Mouse (Mus musculus) c-Kit-positive CD71-positive TER-119-negative erythroid progenitor cells, embryonic 14.5 days (primary cell): Measurements from ENCODE around the gene Nr4a3.
A peak's percentile ranks its signal among the peaks of the same experiment; 100 is the strongest.

Experiments
- DNase-seq: peaks from one replicate; pipeline ENCODE4 v3.0.0-alpha.2; 2013; ENCODE audit warnings: low read depth

Gene Nr4a3

DNA sequence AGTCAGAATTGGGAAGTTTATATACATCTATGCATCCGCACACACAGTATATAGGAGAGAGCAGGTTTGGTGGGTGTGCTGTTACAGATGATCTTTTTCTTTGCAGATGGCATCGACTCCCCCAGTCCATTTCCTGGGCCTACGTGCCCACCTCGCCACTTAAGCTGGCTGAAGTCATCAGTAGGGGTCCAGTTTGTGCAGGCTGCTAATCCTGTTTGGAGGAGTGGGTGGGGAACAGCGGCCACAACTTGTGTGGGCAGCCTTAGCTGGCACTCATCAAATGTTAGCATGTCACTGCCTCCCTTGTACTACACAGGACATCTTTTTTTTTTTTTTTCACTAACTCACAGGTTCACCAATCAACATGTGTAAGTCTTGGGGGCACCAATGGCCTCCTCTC is 5.5 kb downstream of the Nr4a3 start:
- DNase-seq, result no peak

DNA sequence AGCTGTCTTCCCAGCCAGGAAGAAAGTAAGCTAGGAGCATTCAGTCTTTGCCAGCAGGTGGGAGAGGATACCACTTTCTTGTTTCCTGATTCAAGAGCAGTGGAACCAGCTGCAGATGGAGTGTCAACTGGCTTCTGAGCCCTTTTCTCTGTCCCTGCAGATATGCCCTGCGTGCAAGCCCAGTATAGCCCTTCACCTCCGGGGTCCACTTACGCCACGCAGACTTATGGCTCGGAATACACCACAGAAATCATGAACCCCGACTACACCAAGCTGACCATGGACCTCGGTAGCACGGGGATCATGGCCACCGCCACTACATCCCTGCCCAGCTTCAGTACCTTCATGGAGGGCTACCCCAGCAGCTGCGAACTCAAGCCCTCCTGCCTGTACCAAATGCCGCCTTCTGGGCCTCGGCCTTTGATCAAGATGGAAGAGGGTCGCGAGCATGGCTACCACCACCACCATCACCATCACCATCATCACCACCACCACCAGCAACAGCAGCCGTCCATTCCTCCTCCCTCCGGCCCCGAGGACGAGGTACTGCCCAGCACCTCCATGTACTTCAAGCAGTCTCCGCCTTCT is 6.2 kb downstream of the Nr4a3 start:
- DNase-seq, result no peak

DNA sequence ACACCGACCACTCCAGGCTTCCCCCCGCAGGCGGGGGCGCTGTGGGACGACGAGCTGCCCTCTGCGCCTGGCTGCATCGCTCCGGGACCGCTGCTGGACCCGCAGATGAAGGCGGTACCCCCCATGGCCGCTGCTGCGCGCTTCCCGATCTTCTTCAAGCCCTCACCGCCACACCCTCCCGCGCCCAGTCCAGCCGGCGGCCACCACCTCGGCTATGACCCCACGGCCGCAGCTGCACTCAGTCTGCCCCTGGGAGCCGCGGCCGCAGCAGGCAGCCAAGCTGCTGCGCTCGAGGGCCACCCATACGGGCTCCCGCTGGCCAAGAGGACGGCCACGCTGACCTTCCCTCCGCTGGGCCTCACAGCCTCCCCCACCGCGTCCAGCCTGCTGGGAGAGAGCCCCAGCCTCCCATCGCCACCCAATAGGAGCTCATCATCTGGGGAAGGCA is 6.7 kb downstream of the Nr4a3 start:
- DNase-seq, result no peak

DNA sequence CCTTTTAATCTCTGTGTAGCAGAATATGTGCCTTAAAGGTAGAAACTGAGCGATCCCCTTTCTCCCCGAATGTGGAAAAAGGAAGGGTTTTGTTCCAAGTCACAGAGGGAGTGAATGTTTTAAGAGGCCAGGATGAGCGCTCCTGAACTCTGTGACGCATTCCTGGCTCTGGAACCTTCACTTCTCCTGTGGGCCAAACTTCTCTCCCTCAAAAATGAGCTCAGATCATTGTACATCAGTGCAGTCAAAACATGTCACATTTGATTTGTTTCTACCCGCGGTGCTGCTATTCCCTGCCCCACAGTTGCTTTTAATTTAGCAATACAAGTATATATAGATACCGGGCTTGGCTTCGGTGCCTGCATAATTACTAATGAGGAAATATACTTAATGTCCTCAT is 16.8 kb downstream of the Nr4a3 start:
- no peak for DNase-seq

DNA sequence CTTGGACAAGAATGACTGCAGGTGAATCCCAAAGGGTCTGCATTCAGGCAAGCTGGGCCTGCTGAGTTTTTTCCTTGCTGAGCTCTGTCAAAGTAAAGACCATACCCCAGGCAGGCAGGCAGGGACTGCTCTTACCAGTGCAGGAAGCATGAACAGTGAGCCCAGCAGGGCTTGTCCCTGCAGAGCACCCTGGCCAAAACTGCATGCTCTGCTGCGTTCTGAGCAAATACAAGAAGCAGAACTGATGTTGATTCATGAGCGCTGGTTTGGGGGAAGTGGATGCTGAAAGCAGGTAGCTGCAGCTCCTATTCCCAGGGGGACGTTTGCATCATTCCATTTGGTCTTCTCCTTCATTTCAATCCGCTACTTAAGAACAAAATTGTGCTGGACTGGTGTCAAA is 19.4 kb downstream of the Nr4a3 start:
- DNase-seq, result no peak

DNA sequence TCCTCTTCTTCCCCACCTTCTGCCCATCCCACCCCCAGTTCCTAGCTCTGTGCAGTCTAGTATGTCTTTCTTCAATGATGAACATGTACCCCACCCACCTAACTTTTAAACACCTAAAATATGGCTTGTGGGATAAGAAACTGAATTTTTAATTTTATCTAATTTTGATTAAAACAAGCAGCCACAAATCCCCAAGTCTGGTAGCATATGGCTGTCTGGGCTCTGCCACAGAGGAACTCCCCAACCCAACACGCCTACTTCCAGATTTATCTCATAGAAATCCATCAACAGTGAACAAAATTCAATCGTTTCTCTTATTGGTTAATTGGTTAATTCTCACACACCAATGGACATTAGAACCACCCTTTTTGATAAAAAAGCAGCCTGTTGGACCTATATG is 21.7 kb downstream of the Nr4a3 start:
- no peak for DNase-seq

DNA sequence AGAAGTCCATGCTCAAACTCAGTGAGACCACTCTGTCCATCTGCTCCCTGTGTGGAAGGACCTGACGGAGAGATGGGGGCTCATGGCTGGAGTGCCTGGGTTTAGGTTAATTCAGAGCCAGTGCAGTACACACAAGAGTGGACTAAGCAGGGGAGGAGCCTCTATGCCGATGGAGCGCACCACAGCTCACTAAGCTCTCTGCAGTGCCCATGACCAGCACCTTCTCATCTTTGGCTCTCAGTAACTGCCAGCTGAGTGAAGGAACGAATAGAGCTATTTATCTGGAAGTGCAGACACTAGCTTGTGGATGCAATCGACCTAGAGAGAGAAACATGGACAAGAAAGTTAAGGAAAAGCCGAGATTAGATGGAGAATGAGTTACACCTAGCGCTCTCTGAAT is 24.2 kb downstream of the Nr4a3 start:
- no peak for DNase-seq

DNA sequence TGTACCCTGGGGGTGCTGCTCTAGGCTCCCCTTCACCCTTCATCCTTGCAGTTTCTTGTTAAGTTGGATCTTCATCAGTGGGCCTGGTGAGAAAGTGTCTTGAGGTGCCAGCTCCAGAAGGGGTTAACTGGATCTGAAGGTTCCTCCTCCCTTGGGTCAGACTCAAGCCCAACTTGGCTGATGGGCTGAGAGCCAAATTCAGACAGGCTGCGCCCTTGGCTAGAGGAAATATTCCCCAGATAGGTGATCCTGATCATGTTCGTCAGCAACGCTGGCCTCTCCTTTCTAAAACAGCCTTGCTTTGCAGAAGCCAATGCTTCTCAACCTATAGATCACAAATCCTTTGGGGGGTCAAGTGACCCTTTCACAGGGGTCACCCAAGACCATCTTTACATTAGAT is 27.1 kb downstream of the Nr4a3 start:
- no peak for DNase-seq

DNA sequence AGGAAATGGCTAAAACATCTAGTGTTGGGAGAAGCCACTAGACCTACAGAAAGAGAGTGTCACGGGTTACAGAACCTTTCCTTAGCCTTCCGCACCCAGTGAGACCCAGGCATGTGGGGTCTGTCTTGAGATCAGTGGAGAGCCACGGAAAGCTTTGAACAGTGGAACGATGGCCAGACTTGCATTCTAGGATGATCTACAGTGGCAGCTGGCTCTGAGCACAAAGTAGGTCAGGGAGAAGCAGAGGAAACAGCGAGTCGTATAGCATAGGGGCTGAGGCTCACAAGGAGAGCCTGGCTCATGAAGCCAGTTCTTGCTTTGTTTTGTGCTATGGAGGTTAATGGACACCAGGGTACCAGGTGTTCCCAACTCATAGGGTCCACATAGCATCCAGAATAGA is 28.4 kb downstream of the Nr4a3 start:
- DNase-seq, result no peak

DNA sequence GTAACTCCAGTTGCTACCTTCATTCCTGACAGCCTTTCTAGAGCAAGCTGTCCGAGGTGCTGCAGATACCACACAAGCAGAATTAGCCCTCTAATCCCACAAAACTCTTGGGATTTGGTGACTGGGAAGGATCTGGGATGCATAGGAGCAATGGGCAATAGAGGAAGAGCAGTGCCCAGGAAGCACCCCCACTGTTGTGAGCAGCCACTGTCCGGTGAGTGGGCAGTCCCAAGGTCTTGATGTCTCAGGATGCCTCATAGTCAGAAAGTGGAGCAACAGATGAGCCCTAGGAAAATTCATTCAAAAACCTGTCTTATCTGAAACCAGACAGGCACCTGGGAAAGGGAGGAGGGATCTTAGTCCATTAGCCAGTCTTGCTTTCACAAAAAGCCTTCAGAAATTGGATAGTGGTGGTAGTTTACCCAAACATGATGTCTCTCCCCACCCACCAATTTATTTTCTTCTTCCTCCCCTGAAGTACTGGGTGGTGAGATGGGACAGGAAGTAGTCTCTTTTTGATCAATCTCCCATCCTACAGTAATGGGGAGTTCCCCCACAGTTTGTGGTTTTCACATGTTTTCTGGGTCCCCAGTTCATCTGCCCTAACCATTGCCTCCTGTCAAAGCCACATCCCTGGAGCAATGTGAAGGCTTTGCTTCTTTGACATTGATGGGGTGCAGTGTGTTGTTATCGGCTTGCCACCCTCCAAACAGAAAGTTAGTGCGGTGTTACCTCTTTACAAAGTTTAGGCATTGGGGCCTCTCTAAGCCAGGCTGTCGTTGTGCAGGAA is 29.7 kb downstream of the Nr4a3 start:
- no peak for DNase-seq

DNA sequence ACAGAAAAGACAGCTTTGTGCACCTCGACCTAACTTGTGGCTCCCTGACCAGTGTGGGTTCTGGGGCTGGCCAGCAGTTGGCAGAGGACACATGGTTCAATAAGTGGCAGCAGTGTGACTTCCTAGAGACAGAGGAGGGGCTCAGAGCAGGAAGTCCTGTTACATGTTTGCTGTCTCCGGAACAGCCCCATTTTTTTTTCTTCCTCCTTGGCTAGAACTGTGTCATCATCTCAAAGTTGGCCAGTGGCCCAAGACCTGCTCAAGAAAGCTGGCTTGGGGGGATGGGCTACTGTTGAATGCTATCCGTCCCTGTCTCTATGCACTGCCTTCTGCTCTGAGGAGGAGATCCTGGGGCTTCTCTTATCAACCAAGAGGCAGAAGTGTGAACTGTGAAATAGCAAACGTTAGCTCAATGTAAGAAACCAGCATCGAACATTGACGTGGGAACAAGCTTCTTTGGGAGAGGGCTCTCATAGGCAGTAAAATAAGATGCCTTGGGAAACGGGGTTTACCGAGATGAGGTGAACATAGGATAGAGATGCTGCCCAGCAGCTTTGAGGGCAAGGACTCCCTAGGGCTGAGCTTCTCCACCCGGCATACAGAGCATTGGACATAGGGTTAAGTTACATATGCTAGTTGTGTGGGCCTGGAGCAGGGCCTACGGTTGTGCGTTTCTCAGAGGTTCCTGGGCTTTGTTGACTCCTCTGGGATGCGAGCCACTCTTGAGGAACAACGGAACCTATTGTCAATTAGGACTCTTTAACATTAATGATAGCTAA is 31.9 kb downstream of the Nr4a3 start:
- DNase-seq, result no peak

DNA sequence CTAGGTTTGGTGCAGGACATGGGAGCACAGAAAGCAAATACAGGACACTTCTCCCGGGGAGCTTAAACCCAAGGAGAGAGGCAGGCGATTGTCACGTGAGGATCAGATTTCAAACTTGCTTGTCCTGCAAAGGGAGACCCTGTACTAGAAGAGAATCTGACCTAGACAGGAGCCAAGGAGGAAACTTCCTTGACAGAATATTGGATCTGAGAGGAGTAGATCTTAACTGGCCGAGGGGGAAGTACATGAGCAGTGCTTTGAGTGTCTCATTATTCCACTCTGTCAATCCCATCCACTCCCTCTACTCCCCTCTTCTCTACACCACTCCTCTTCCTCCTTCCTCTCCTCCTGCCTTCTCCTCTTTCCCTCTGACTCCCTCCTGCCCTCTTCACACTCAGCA is 33.3 kb downstream of the Nr4a3 start:
- no peak for DNase-seq

DNA sequence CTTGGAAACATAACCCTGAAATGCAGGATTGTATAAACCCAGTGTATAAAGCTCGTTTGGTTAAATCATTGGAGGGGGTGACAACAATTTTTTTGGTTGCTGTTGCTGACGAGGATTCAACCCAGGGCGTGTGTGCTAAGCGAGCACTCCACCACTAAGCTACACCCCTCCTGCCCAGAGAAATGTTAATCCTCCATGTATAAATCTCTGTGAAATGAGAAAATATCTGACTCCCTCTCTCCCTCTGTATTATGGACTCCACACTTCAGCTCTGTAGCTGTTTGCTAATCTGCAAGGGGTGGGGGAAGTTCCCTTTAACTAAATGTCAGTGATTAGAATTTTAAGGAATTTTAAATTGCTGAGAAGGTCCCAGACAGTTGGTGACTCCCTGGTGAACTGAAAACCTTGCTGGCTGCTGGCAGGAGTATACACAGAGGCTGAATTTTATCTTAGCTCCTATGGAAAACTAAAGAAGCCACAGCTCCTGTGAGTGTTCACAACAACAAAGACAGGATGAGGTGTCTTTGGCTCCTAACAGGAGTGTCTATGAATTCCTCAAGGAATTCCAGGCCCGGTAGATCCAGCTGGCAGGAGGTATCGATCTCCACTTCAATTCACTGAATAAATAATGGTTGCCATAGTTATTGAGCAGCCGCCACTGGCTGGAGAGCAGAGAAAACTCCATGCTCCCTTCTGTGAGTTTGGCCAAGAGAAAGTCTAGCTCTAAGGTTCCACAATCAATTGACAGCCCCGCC is 34.5 kb downstream of the Nr4a3 start:
- DNase-seq, result no peak

DNA sequence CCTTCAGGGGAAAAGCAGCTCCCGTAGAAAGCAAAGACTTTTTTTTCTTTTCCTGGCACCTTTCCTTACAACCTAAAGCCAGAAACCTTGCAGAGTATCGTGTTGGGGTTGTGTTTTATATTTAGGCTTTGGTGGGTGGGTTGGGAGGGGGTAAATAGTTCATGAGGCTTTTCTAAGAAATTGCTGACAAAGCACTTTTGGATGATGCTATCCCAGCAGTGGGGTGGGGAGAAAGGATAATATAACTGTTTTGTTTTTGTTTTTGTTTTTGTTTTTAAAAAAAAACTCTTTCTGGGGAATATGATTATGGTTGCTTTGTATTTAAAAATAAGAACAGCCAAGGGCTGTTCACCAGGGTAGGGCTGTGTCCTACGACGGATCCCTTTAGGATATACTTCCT is 38.5 kb downstream of the Nr4a3 start:
- no peak for DNase-seq

DNA sequence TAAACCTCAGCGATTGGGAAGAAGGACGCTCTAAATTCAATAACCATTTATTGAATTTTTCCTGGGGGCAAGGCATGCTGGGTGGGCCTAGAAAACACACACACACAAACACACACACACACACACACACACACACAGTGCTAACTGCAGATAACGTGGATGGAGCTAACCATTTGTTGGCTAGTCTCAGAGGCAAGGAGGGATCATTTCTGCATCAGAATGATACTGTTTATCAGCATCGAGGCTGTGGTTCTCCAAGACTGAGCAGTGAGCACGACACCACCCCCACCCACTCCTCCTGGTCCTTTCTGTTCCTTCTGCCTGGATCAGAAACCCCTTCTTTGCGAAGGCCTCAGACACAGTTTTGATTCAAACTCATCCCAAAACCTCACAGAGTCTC is 41.7 kb downstream of the Nr4a3 start:
- DNase-seq, result peak; percentile 34

DNA sequence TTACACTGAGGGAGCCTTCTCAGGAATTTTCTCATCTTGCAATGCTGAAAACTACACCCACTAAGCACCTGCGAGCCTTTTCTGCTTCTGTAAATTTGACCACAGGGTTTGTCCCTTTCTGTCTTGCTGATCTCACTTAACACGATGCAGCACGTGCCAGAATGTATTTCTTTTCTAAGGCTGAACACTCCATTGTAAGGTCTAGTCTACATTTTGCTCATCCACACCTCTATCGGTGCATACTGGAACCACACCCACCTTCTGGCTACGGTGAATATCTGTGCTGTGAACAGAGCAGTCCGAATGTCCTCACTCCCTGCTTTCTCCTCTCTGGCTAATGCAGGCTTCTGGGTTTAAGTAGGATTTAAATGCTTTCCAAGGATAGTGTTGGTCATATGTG is 42.5 kb downstream of the Nr4a3 start:
- peak; percentile 23 for DNase-seq

DNA sequence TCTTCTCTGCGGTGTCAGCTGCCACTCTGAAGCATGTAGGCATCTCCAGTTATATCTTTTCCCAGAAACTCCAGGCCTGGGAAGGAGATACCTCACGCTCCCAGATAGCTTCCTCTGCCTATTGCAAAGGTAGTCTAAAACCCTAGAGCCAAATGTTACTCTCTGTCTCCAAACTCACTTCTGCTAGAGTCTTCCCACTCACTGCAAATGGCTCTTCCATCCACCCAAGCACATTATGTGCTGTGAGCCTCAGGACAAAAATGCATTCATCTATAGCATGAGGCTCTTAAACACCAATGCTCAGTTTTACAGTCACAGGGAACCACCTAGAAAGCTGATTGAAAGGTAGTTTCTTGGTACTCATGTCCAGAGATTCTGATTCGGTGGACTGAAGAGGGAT is 48.3 kb downstream of the Nr4a3 start:
- DNase-seq, result no peak

DNA sequence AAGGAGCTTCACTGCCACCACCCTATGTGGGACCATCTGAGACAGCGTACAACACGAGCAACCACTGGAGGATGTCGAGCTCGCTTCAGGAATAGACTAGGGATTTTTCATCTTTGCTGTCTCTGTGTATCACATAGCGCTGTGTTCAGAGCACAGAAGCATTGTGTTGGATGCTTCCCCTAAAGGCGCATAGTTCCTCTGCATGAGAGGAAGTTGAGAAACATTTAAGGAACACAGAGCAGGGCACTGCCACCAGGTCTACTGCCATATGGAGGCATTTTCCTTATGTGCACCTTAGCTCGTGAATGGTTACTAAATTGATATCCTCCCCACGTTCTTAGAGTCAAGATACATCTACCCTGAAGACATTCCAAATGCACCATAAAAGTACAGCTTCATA is 55.3 kb downstream of the Nr4a3 start:
- DNase-seq, result no peak

DNA sequence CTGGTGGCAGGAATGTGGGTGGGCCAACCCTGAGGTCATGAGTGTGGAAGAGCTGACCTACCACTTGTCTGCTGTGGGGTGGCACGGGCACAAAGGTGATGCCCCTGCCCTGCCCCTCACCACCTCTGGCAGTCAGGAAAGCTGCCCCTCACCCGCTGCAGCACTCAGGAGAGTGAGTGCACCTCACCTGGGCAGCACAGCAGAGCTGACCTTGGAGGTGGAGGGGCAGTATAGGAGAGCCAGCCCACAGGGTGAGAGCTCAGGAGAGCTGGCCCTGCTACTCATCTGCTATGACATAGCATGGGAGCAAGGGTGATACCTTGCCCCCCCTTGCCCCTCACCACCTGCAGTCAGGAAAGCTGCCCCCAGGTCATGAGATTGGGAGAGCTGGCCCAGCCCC is 57.0 kb downstream of the Nr4a3 start:
- no peak for DNase-seq

DNA sequence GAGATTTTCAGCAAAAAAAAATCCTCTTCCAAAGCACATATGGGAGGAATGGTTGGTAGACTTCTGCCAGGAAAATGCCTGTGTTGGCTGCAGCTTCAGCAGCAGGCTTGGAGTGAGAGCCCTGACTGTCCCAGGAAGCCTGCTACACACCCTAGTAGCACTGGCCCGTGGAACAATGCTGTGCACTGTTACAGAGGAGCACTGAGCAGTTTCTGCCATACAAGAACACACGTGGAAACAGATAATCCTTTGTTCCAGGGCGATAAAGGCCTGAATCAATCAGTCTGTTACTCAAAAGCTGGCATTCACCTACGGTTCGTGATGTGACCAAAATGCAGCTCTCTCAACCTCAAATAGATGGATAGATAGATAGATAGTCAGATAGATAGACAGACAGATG is 60.4 kb downstream of the Nr4a3 start:
- no peak for DNase-seq

DNA sequence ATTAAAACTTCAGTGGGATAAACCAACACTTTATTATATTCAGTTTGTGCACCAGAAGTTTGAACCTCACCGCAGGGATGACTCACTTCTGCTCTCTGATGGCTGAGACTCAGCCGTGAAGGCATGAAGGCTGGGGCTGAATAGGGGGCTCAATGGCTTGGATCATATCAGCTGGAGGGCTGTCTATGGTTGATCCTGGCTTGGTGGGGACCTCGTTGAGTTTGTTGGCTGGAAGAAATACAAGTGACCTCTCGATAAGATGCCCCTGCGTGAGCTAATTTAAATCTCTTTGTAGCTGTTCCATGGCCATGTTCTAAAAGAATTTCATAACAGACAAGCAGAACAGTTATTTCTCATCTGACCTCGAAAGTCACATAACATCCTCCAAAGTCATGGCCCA is 62.1 kb downstream of the Nr4a3 start:
- no peak for DNase-seq

DNA sequence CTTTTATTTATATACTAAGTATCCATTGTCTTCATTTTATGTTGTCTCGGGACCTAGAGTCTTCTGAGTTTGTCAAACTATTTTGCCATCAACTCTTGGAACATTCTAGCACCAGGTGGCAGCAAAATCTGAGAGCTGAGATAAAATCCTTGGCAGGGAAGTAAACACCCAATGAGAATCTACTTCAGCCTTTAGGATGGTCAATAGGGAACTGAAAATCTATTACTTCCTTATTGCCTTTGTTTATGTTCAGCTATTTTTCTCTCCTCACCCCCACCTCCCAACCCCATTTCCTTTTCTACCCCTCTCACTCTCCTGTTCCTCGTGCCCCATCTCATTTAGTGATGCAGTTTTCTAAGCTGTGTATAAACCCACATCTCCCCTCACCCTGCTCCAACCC is 63.6 kb downstream of the Nr4a3 start:
- DNase-seq, result no peak

DNA sequence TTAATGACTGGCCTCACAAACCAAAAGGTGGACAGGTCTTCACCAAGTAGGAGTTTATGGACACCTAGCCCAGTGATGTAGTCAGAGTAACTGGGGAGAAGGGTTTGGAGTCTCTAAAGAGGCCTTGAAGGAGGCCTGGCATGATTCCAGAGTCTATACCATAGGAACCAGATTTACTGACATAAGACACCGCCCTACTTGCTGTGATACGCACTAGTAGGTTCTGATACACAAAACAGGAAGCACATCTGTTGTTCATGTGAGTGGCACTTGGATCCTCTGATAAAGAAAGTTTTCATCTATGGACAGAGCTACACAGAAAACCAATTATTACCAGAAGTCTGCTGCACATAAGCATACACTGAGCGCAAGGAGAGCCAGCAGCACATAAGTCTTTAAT is 65.4 kb downstream of the Nr4a3 start:
- DNase-seq, result no peak
